In the genomic region with DNA sequence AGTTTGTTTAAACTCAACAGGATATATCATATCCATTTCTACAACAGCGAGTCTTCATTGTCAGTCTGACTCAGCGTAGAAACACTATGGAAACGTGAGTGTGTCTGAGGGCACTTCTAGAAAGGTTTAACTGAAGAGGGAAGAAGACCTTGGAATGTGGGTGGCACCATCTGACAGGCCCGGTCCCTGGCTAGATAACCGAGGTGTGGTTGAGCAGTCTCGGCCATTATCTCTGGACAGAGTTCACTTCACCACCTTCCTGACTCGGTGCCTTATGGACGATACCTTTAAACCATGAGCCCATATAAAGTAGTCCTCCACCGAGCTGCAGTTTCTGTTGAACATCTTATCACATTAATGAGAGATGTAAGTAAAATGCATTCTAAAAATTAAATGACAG, we compare ENCODE assay signal across 28 mouse cellular contexts. TPM values are rescaled to one million over a fixed set of nuclear protein-coding genes. Genes with fewer than 3 reads are reported as not detected.
DNase-seq lines count a peak whose midpoint lies in the region; ATAC-seq and TF ChIP-seq lines count a peak whose summit lies in the region.
"Had no signal": no experiment of that assay in that cellular context is flagged by ENCODE, and none has a peak within 500 bp of the region (broad histone marks: within the 10 kb centered on the region; RNA-seq: fewer than 3 reads in every experiment).

No protein-coding gene starts in this region.

- H3K9me3 ChIP-seq in stomach, embryonic 14.5 days (ENCODE audit: control insufficient read depth, low read depth, low read length): no peaks in the 10 kb centered on the region
- H3K9me3 ChIP-seq in stomach, postnatal 0 days (ENCODE audit: control insufficient read depth, low read length): no peaks in the 10 kb centered on the region
- H3K9me3 ChIP-seq in liver, embryonic 16.5 days (replicated peaks; ENCODE audit: control insufficient read depth, low read length): no peaks in the 10 kb centered on the region
- H3K9me3 ChIP-seq: embryonic facial prominence, embryonic 10.5 days; forebrain, embryonic 15.5 days; heart, embryonic 13.5 days; hindbrain, embryonic 12.5 days; limb, embryonic 15.5 days; midbrain, embryonic 10.5 days; neural tube, embryonic 15.5 days had no signal

- DNase-seq in stomach, postnatal 0 days (ENCODE audit: low spot score): no peak
- DNase-seq in large intestine, adult 2 months (ENCODE audit: low read depth, low spot score): peak; percentile 56
- DNase-seq in kidney, adult 2 months: no peak
- DNase-seq in spleen, postnatal 10 days (ENCODE audit: low spot score in 2 of 2): no peak
- no peak for DNase-seq in gastrocnemius, postnatal 36 days
- DNase-seq: adrenal gland, postnatal 14 days; cerebellum, adult 11 months; cerebellum, postnatal 10 days; gastrocnemius, postnatal 10 days; heart, adult 11 months; heart, postnatal 14 days; kidney, adult 8-10 months; kidney, postnatal 10 days; left cerebral cortex, postnatal 4 days; right cerebral cortex, postnatal 25 days had no signal

- WGBS in stomach, embryonic 14.5 days: 57% methylated on average over 9 of the region's 9 CpGs
- 51% methylated on average over 9 of the region's 9 CpGs for WGBS in stomach, postnatal 0 days
- WGBS in large intestine, adult 2 months: 30% methylated on average over 9 of the region's 9 CpGs
- 22% methylated on average over 9 of the region's 9 CpGs for WGBS in liver, embryonic 16.5 days (ENCODE audit: insufficient replicate concordance)
- 91% methylated on average over 9 of the region's 9 CpGs for WGBS in kidney, adult 2 months

- no peak for TF ChIP-seq EP300 in stomach, postnatal 0 days (optimal IDR thresholded peaks at IDR 0.05)

- H3K4me2 ChIP-seq in stomach, embryonic 14.5 days (replicated peaks; ENCODE audit: low read depth, low read length): no peak overlapping the region
- no peak overlapping the region for H3K4me2 ChIP-seq in stomach, postnatal 0 days (replicated peaks; ENCODE audit: low read depth)
- H3K4me2 ChIP-seq in liver, embryonic 16.5 days (ENCODE audit: low read depth, low read length): peak overlapping the region; percentile 44
- H3K4me2 ChIP-seq: forebrain, embryonic 15.5 days; hindbrain, embryonic 12.5 days; limb, embryonic 15.5 days; neural tube, embryonic 15.5 days had no signal

- no peaks in the 10 kb centered on the region for H3K27me3 ChIP-seq in stomach, embryonic 14.5 days (ENCODE audit: control insufficient read depth, insufficient read depth, low read length)
- H3K27me3 ChIP-seq in stomach, postnatal 0 days (ENCODE audit: control insufficient read depth, insufficient read depth, low read length): no peaks in the 10 kb centered on the region
- H3K27me3 ChIP-seq in liver, embryonic 16.5 days (ENCODE audit: control insufficient read depth, insufficient read depth, low read depth, low read length): no peaks in the 10 kb centered on the region
- no peaks in the 10 kb centered on the region for H3K27me3 ChIP-seq in kidney, adult 2 months (replicated peaks; ENCODE audit: control insufficient read depth, insufficient read depth, low read length)
- H3K27me3 ChIP-seq: forebrain, embryonic 15.5 days; heart, embryonic 13.5 days; hindbrain, embryonic 12.5 days; limb, embryonic 15.5 days; neural tube, embryonic 15.5 days had no signal

- TF ChIP-seq POLR2A in kidney, adult 2 months (IDR thresholded peaks at IDR 0.05; ENCODE audit: low read depth, low read length): no peak

- no peaks in the 10 kb centered on the region for H3K36me3 ChIP-seq in stomach, embryonic 14.5 days (ENCODE audit: control insufficient read depth, insufficient read depth, low read length)
- H3K36me3 ChIP-seq in stomach, postnatal 0 days (ENCODE audit: control insufficient read depth, insufficient read depth, low read length): no peaks in the 10 kb centered on the region
- H3K36me3 ChIP-seq in liver, embryonic 16.5 days (ENCODE audit: control insufficient read depth, insufficient read depth): no peaks in the 10 kb centered on the region
- H3K36me3 ChIP-seq in kidney, adult 2 months (ENCODE audit: control insufficient read depth, insufficient read depth, low read length): no peaks in the 10 kb centered on the region
- H3K36me3 ChIP-seq: embryonic facial prominence, embryonic 10.5 days; forebrain, embryonic 15.5 days; heart, embryonic 13.5 days; hindbrain, embryonic 12.5 days; limb, embryonic 15.5 days; midbrain, embryonic 10.5 days; neural tube, embryonic 15.5 days had no signal

- H3K9ac ChIP-seq in stomach, embryonic 14.5 days (replicated peaks; ENCODE audit: low read depth, low read length): no peak overlapping the region
- H3K9ac ChIP-seq in stomach, postnatal 0 days (ENCODE audit: low read length): no peak overlapping the region
- no peak overlapping the region for H3K9ac ChIP-seq in liver, embryonic 16.5 days (ENCODE audit: low read depth, low read length)
- H3K9ac ChIP-seq: forebrain, embryonic 15.5 days; heart, embryonic 13.5 days; hindbrain, embryonic 12.5 days; limb, embryonic 15.5 days; neural tube, embryonic 15.5 days had no signal

- no peak overlapping the region for H3K27ac ChIP-seq in stomach, embryonic 14.5 days (ENCODE audit: low read length)
- no peak overlapping the region for H3K27ac ChIP-seq in stomach, postnatal 0 days (replicated peaks)
- peak overlapping the region; percentile 36 for H3K27ac ChIP-seq in liver, embryonic 16.5 days (ENCODE audit: low read length)
- no peak overlapping the region for H3K27ac ChIP-seq in kidney, adult 2 months (ENCODE audit: insufficient read depth, low read depth, low read length)
- H3K27ac ChIP-seq: embryonic facial prominence, embryonic 10.5 days; forebrain, embryonic 15.5 days; heart, embryonic 13.5 days; hindbrain, embryonic 12.5 days; limb, embryonic 15.5 days; macrophage; midbrain, embryonic 10.5 days; neural tube, embryonic 15.5 days had no signal

- H3K4me3 ChIP-seq in stomach, embryonic 14.5 days (ENCODE audit: low read depth, low read length): no peak overlapping the region
- H3K4me3 ChIP-seq in stomach, postnatal 0 days (ENCODE audit: low read depth, low read length): no peak overlapping the region
- H3K4me3 ChIP-seq in liver, embryonic 16.5 days (ENCODE audit: low read depth, low read length): no peak overlapping the region
- no peak overlapping the region for H3K4me3 ChIP-seq in kidney, adult 2 months (ENCODE audit: insufficient read depth, low read depth, low read length)
- H3K4me3 ChIP-seq: embryonic facial prominence, embryonic 10.5 days; forebrain, embryonic 15.5 days; heart, embryonic 13.5 days; hindbrain, embryonic 12.5 days; limb, embryonic 15.5 days; midbrain, embryonic 10.5 days; neural tube, embryonic 15.5 days had no signal

- no peaks in the 10 kb centered on the region for H3K4me1 ChIP-seq in stomach, embryonic 14.5 days (ENCODE audit: control insufficient read depth, insufficient read depth, low read length)
- H3K4me1 ChIP-seq in stomach, postnatal 0 days (replicated peaks; ENCODE audit: control insufficient read depth, insufficient read depth): no peaks in the 10 kb centered on the region
- H3K4me1 ChIP-seq in liver, embryonic 16.5 days (ENCODE audit: control insufficient read depth, low read depth, low read length): peaks cover 30% of the 10 kb centered on the region
- H3K4me1 ChIP-seq in kidney, adult 2 months (ENCODE audit: control insufficient read depth, insufficient read depth, low read length): peaks cover 10% of the 10 kb centered on the region; the same call in 1 of the 2 replicates
- H3K4me1 ChIP-seq: forebrain, embryonic 15.5 days; limb, embryonic 15.5 days; midbrain, embryonic 10.5 days; neural tube, embryonic 15.5 days had no signal

- ATAC-seq in stomach, embryonic 14.5 days (ENCODE audit: insufficient number of reproducible peaks, insufficient read depth, low FRiP score, low read depth): peak; percentile 42; the same call in 1 of the 2 replicates
- ATAC-seq in stomach, postnatal 0 days (ENCODE audit: low FRiP score, low TSS enrichment): no peak
- peak; percentile 82 for ATAC-seq in liver, embryonic 16.5 days (ENCODE audit: low read depth)
- ATAC-seq: CD4-positive, CD25-positive, alpha-beta regulatory T cell, adult 4 months; forebrain, embryonic 15.5 days; lung, postnatal 0 days; midbrain, embryonic 16.5 days had no signal

- intact Hi-C loops in gastrocnemius, postnatal 36 days (cut with DNase I): no loop called here

- no peak for TF ChIP-seq CTCF in stomach, postnatal 0 days (IDR thresholded peaks at IDR 0.05; ENCODE audit: low read depth)
- TF ChIP-seq CTCF in kidney, adult 2 months (conservative IDR thresholded peaks at IDR 0.05; ENCODE audit: insufficient read depth, insufficient read length, low read depth, low read length): no peak

RNA-seq across cellular contexts. Expression of a gene that starts 46.9 kb away (rescaled TPM):
- polyA plus RNA-seq in stomach, embryonic 14.5 days (2014; fragmentation: Nextera tagmentation; extraction: Ambion mirVana): 74.4 and 78.4 TPM in 2 replicates
- 25.4 and 27.7 TPM in 2 replicates for polyA plus RNA-seq in stomach, postnatal 0 days (2015; fragmentation: Nextera tagmentation; extraction: Ambion mirVana)
- 10.9 and 19.4 TPM in 2 replicates for polyA plus RNA-seq in large intestine, adult 2 months (2012; rRNA removed)
- polyA plus RNA-seq in liver, embryonic 16.5 days (2015; fragmentation: Nextera tagmentation; extraction: Ambion mirVana): 30.3 and 30.8 TPM in 2 replicates
- 10.9 and 15.9 TPM in 2 replicates for polyA plus RNA-seq in kidney, adult 2 months (2012; rRNA removed)
- total RNA-seq in gastrocnemius, postnatal 36 days (2021): 10 to 100 TPM in 1 of 2 experiments, 1 to 10 TPM in 1; 9.7 to 12.6 TPM
